Mouse (Mus musculus): ENCODE data around the gene Caln1. TPM values are rescaled to one million over a fixed set of nuclear protein-coding genes. Genes with fewer than 3 reads are reported as not detected.

The Caln1 gene
- total and polyA plus RNA-seq, 3 experiments = not detected

- Histone ChIP-seq H3K79me2 (ENCODE audit: control insufficient read depth, insufficient read depth, low read length, poor library complexity) (no peaks in the 10 kb centered on the region), H3K4me3 (ENCODE audit: control insufficient read depth in 1 of 2, insufficient read depth in 1 of 2, low read depth in 2 of 2, low read length in 2 of 2) (no peak overlapping the region), H3K9me3 (replicated peaks; ENCODE audit: insufficient read depth, low read length) (no peaks in the 10 kb centered on the region)
Measured at GRCm38 (mm10) chr5:130596541-130596940, 227.3 kb downstream of the Caln1 start.

GRCm38 (mm10) chr5:130613657-130614056 lies 244.4 kb downstream of the Caln1 start:
- Histone ChIP-seq H3K9ac (ENCODE audit: control insufficient read depth, low read depth, low read length, poor library complexity, severe bottlenecking) (no peak overlapping the region), H3K36me3 (ENCODE audit: control insufficient read depth in 1 of 2, insufficient read depth in 2 of 2, low read length in 2 of 2) (no peaks in the 10 kb centered on the region), H3K27me3 (ENCODE audit: control insufficient read depth in 1 of 2, insufficient read depth in 2 of 2, low read length in 2 of 2) (no peaks in the 10 kb centered on the region), H3K27ac (ENCODE audit: control insufficient read depth, low read depth, low read length) (no peak overlapping the region), H3K4me3 (ENCODE audit: control insufficient read depth in 1 of 2, insufficient read depth in 1 of 2, low read depth in 2 of 2, low read length in 2 of 2) (no peak overlapping the region), H3K79me2 (ENCODE audit: control insufficient read depth, insufficient read depth, low read length, poor library complexity) (no peaks in the 10 kb centered on the region), H3K4me1 (ENCODE audit: control insufficient read depth in 1 of 2, insufficient read depth in 2 of 2, low read length in 2 of 2) (no peaks in the 10 kb centered on the region), H3K9me3 (replicated peaks; ENCODE audit: insufficient read depth, low read length) (no peaks in the 10 kb centered on the region)
- DNase-seq (ENCODE audit: low read depth, low spot score) = no peak
- TF ChIP-seq POLR2AphosphoS5 (IDR thresholded peaks at IDR 0.05; ENCODE audit: borderline replicate concordance, low read depth, low read length) = no peak
- TF ChIP-seq ETS1 (IDR thresholded peaks at IDR 0.05; ENCODE audit: low read depth, low read length) = no peak
- TF ChIP-seq MYB (IDR thresholded peaks at IDR 0.05; ENCODE audit: low read depth, low read length) = no peak

More at GRCm38 (mm10) chr5:130596541-130596940, 227.3 kb downstream of the Caln1 start:
- no peaks in the 10 kb centered on the region for H3K4me1 ChIP-seq (ENCODE audit: control insufficient read depth in 1 of 2, insufficient read depth in 2 of 2, low read length in 2 of 2)
- TF ChIP-seq SIN3A (IDR thresholded peaks at IDR 0.05; ENCODE audit: low read length) (no peak), CHD1 (IDR thresholded peaks at IDR 0.05; ENCODE audit: low read depth, low read length) (no peak)
- no peak for DNase-seq (ENCODE audit: low read depth, low spot score)
- H3K36me3 ChIP-seq (ENCODE audit: control insufficient read depth in 1 of 2, insufficient read depth in 2 of 2, low read length in 2 of 2) = no peaks in the 10 kb centered on the region
- no peaks in the 10 kb centered on the region for H3K27me3 ChIP-seq (ENCODE audit: control insufficient read depth in 1 of 2, insufficient read depth in 2 of 2, low read length in 2 of 2)
- H3K9ac ChIP-seq (ENCODE audit: control insufficient read depth, low read depth, low read length, poor library complexity, severe bottlenecking) = no peak overlapping the region
- no peak overlapping the region for H3K27ac ChIP-seq (ENCODE audit: control insufficient read depth, low read depth, low read length)

GRCm38 (mm10) chr5:130614209-130614608 lies 245.0 kb downstream of the Caln1 start:
- H3K9me3 ChIP-seq (replicated peaks; ENCODE audit: insufficient read depth, low read length) = no peaks in the 10 kb centered on the region
- DNase-seq (ENCODE audit: low read depth, low spot score) = no peak

More at GRCm38 (mm10) chr5:130614209-130614608, 245.0 kb downstream of the Caln1 start:
- Histone ChIP-seq H3K27me3 (ENCODE audit: control insufficient read depth in 1 of 2, insufficient read depth in 2 of 2, low read length in 2 of 2) (no peaks in the 10 kb centered on the region), H3K9ac (ENCODE audit: control insufficient read depth, low read depth, low read length, poor library complexity, severe bottlenecking) (no peak overlapping the region), H3K79me2 (ENCODE audit: control insufficient read depth, insufficient read depth, low read length, poor library complexity) (no peaks in the 10 kb centered on the region), H3K4me1 (ENCODE audit: control insufficient read depth in 1 of 2, insufficient read depth in 2 of 2, low read length in 2 of 2) (no peaks in the 10 kb centered on the region), H3K36me3 (ENCODE audit: control insufficient read depth in 1 of 2, insufficient read depth in 2 of 2, low read length in 2 of 2) (no peaks in the 10 kb centered on the region), H3K27ac (ENCODE audit: control insufficient read depth, low read depth, low read length) (no peak overlapping the region), H3K4me3 (ENCODE audit: control insufficient read depth in 1 of 2, insufficient read depth in 1 of 2, low read depth in 2 of 2, low read length in 2 of 2) (no peak overlapping the region)
- TF ChIP-seq MYC (IDR thresholded peaks at IDR 0.05; ENCODE audit: low read depth, low read length) = no peak
- TF ChIP-seq RAD21 (IDR thresholded peaks at IDR 0.05; ENCODE audit: low read depth, low read length) = no peak
- no peak for TF ChIP-seq ZKSCAN1 (IDR thresholded peaks at IDR 0.05; ENCODE audit: low read depth, low read length)
- no peak for TF ChIP-seq GATA1 (IDR thresholded peaks at IDR 0.05; ENCODE audit: low read depth, low read length)
- TF ChIP-seq USF2 (IDR thresholded peaks at IDR 0.05; ENCODE audit: borderline replicate concordance in 1 of 2, insufficient read depth in 1 of 2, low read depth in 1 of 2, low read length in 2 of 2) = no peak
- no peak for TF ChIP-seq USF1 (IDR thresholded peaks at IDR 0.05; ENCODE audit: low read depth, low read length)
- TF ChIP-seq ELF1 (IDR thresholded peaks at IDR 0.05; ENCODE audit: low read depth, low read length) = no peak
- TF ChIP-seq POLR2A (IDR thresholded peaks at IDR 0.05; ENCODE audit: control insufficient read depth in 1 of 2, insufficient read depth in 1 of 2, low read depth in 1 of 2, low read length in 2 of 2, poor library complexity in 1 of 2) = no peak
- TF ChIP-seq NELFE (IDR thresholded peaks at IDR 0.05; ENCODE audit: low read depth, low read length) = no peak
- no peak for TF ChIP-seq POLR2AphosphoS2 (IDR thresholded peaks at IDR 0.05; ENCODE audit: low read length)
- no peak for TF ChIP-seq EP300 (IDR thresholded peaks at IDR 0.05; ENCODE audit: low read depth in 1 of 2, low read length in 2 of 2)
- no peak for TF ChIP-seq CHD1 (IDR thresholded peaks at IDR 0.05; ENCODE audit: low read depth, low read length)
